Mouse (Mus musculus): ENCODE data around the gene Trnt1. TPM values are rescaled to one million over a fixed set of nuclear protein-coding genes. Genes with fewer than 3 reads are reported as not detected.

Trnt1 gene
- 10 to 100 TPM; 47.8 to 64.1 (median 55.2) TPM for total RNA-seq (2022)

- DNase-seq, result peak; percentile 96
Observed at GRCm38 (mm10) chr6:106768640-106769289, at the start of gene Trnt1. Trnt1 (plus strand) TSS chr6:106769120.

DNA sequence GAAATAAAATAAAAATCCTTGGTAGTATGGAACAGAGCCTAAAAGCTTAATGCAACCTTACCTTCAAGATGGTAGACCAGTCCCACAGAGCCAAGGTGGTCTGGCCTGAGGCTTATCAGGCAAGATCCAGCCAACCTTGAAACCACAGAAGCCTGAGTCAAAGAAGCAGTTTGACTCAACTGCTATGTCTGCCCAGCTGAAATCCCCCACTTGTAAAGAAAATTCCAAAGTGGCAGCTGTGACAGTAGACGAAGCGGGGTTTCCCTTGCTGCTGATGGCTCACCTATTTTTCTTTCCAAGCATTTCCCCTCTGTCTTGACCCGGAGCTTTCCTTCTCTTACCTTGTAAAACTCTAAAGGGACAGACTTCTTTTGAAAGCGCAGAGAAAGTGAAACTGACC lies 43.3 kb upstream of the Trnt1 start:
- no peak for DNase-seq

- no peak for DNase-seq
Observed at GRCm38 (mm10) chr6:106726078-106726477, 42.8 kb upstream of the Trnt1 start.

DNA sequence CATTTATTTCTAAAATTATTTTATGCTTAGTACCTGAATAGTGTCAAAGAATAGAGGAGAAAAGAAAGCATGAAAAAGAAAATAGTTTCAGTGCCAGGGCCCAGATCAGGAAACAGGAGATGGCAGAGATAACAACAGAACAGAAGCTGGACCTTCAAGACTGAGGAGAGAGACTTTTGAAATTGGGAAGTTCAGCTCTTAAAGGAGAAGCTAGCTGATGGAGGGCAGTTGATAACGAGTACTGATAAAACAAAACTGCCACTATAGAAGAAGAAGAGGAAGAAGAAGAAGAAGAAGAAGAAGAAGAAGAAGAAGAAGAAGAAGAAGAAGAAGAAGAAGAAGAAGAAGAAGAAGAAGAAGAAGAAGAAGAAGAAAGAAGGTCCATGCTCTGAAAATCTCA lies 41.2 kb upstream of the Trnt1 start:
- DNase-seq, result no peak

DNA sequence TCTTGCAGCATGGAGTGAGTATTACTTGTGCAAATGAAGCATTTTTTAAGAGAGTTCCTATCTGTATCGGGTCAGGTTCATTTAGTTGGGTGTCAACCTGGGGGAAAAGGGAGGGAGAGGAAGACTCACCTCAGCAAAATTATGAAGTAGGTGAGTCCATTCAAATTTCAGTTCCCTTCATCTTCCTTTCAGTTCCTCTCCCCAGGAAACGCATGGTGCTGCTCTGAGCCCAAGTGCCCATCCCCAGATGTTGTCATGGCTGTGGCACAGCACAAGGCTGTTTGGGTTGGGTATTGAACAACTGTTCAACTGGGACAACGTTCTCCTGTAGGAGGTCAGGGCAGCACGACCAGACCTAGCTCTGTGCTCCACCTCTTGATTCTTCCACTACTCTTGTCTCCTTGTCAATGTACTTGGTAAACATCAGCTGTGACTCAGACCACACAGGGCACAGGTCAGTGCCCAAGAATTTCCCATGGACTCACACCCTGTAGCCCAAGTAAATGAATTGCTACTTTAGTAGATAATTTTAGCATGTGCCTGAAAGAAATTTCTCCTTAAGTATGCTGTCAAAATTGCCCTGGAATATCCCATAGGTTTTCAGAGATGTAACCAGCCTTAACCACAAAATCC lies 39.1 kb upstream of the Trnt1 start:
- no peak for DNase-seq

DNA sequence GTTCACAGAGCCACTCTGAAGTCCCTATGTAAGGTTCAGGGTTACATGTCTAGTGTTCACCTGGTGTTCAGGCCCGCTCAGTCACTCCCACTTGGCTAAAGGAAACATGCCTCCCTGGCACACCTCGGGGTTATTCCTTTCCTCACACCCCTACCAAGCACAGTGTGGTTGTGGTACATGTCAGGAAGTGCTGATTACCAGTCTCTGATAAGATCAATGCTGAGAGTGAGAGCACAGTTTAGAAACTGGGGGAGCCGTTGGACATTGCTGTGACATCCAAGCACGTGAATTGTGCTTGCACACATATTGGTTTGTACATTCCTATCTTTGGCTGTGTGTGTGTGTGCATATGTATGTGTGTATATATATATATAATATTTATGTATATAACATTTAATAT lies 36.4 kb upstream of the Trnt1 start:
- no peak for DNase-seq

GRCm38 (mm10) chr6:106738229-106738628 lies 30.7 kb upstream of the Trnt1 start:
- no peak for DNase-seq

- no peak for DNase-seq
Observed at GRCm38 (mm10) chr6:106740244-106740825, 28.6 kb upstream of the Trnt1 start.

DNA sequence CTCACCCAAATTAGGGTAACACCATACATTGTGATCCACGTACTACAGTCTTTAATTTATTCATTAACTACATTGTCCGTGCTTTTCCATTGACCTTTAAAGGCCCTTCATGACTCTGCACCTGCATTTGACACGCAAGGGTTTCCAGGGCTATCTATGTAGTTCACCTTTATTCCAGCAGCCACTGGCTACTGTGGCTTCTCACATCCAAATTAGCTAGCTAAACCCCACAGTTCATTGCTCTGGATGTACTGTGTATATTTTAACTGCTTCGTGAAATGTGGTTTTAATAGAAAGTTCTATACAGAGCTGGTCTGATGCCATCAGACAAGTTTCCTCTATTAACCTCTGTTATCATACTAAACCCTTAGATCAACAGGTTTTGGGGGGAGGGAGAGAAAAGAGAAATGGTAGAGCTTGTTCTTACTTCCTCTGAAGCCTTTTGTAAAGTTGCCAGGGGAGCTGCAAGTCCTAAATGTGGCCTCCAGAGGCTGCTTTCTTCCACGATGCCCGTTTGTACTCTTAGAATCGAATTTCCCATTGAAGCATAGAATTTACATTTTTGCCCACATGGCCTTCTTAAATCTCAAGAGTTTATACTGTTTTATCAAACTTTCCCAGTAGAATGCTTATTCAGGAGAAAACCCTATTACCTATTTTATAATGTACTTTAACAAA lies 25.2 kb upstream of the Trnt1 start:
- DNase-seq, result no peak

DNA sequence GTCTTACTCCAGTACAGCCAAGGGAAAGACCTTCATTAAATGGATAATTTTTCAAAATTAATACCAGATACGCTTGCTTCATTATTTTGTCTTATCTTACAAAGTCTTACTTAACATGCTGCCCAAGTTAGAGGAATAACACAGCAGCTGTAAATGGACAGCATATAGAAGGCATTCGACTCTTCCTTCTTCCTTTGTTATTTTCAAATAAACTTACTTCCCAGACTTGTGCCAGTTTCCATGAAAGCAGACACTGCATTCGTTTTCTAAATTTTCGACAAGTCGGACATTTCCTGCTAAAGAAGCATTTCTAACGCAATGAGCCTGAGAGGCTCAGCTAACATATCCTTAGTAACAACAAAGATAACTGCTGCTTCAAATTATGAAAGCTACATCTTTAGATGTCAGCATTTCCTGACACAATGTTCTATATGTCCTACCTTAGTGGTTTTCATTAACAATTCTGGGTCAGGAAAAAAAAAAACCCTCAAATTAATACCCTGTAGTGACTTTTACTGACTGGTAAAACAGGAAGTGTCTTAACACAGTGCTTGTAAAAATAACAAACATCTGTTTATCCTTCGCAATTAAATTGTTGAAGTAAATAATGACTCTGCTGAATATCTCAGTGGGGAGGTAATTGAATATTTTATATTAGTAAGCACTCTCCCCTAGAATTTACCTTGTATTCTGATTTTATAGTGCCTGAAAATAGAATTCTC lies 23.1 kb upstream of the Trnt1 start:
- DNase-seq, result no peak

DNA sequence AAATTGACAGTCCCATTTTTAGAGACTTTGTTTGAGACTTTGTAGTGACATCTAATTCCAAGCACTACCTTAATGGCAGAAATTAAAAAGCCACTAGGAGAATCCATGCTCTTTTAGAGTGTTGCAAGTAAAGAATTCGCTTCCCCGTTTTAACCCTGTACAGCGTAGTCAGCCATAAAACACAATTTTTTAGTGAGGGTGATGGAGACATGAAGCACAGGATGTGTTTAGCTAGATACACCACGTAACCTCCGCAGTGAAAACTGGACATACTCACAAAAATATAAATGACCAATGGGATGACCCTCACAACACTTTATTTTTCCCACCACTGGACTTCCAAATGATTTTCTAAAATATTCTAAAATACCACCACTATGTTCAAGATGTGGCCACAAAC lies 21.7 kb upstream of the Trnt1 start:
- DNase-seq, result no peak

GRCm38 (mm10) chr6:106747804-106748203 lies 21.1 kb upstream of the Trnt1 start:
- DNase-seq, result no peak

- no peak for DNase-seq
Observed at GRCm38 (mm10) chr6:106748887-106749388, 20.0 kb upstream of the Trnt1 start, which contains the start of gene Il5ra. Il5ra (minus strand) TSS chr6:106749037.

DNA sequence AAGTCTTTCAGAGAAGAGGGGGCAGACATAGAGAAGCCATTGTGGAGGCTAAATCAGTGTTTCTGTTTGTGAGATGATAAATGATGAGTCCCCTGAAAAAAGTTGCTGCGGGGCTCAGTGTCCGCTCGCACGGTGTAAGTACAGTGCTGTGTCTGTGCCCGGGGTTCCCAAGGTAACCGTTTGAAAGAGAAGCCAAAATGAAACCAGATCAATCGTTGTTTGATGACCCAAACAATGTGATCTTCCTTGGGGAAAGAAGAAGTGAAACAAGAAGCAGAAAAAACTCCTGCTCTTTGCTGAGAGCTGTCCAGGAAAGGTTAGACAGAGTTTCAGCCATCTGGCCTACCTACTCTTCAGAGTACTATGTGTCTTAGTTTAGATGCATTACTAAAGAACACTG lies 18.6 kb upstream of the Trnt1 start:
- no peak for DNase-seq

GRCm38 (mm10) chr6:106758299-106758698 lies 10.6 kb upstream of the Trnt1 start:
- DNase-seq, result no peak

GRCm38 (mm10) chr6:106760473-106761218 lies 8.3 kb upstream of the Trnt1 start:
- no peak for DNase-seq

- no peak for DNase-seq
Observed at GRCm38 (mm10) chr6:106761486-106761885, 7.4 kb upstream of the Trnt1 start.

DNA sequence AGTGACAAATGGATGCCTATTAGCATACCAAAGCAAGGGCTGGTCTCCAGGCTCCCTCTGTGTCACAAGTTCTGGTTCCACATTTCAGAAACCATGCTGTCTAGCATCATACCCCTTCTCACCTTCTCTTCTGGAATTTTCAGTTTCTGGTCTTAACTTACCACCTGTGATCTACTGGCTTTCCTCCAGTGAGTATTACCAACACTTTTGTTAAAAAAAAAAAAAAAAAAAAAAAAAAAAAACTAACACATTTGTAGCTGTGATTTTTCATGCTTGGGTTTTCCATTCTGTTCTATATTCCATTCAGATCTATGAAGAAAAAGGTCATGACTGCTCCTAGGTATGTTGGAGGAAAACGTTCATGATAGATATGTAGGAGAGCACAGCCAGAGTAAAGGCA lies 3.0 kb upstream of the Trnt1 start:
- DNase-seq, result no peak

DNA sequence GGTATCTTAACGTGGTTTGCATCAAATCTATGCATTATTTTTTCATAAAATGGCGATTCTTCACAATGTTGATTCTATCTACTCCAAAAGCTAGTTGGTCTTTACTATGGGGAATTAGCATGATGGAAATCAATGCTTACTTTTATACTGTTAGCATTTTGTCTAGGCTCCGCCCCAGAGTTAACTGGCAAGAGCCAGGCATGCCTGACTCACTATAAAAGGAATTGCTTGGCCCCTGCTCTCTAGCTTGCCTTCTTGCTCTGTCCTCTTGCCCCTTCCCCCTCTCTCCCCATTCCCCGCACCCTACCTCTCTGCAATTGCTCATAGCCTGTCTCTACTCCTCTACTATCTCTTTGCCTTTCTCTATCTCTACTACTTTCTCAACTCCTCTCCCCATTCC lies 2.1 kb upstream of the Trnt1 start:
- DNase-seq, result no peak

- DNase-seq, result no peak
Observed at GRCm38 (mm10) chr6:106769290-106769866, 458 bp downstream of the Trnt1 start.

GRCm38 (mm10) chr6:106770046-106770445 lies 1.1 kb downstream of the Trnt1 start:
- no peak for DNase-seq

Data from adrenal gland, adult 8-10 months (tissue).